Mouse (Mus musculus) common myeloid progenitor, adult 5-6 weeks (primary cell): ENCODE data around the gene Prr13. TPM values are rescaled to one million over a fixed set of nuclear protein-coding genes. Genes with fewer than 3 reads are reported as not detected.

Experiments
- ATAC-seq: replicated peaks from 2 replicates; pipeline ENCODE4 v1.8.0; 2016; ENCODE audit warnings: low read depth, mild to moderate bottlenecking, moderate TSS enrichment, inconsistent platforms; ENCODE audit not compliant: poor library complexity, severe bottlenecking
- total RNA-seq: library from RNA; stranded (forward); fragments of 200-1000, 187-1606 nt; gene quantifications from 2 replicates; pipeline ENCODE4 v1.2.3, GENCODE M21; 2017

Prr13 gene
- total RNA-seq: 38.7 and 51.2 TPM in 2 replicates

DNA sequence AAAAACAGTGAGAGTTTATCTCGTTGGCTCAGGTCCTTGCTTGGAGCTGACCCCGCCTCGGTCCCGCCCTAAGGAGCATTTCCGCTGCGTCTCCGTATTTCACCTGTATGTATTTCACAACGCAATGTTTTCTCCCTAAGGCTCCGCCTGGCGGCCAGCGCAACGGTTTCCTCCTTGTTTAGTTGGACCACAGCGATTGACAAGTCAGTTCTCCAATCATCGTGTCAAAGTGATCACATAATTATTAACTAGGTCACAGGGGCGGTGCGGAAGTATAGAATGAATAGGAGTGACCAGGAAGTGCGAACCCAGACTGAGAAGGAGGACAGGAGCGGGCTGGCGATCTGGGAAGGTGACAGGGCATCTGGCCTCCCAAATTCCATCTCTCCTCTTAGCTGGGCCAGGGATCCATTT is at the start of gene Prr13:
Prr13 (plus strand) TSS at position 125 of the 414 bp plus-strand sequence.
- peak; percentile 74 for ATAC-seq

DNA sequence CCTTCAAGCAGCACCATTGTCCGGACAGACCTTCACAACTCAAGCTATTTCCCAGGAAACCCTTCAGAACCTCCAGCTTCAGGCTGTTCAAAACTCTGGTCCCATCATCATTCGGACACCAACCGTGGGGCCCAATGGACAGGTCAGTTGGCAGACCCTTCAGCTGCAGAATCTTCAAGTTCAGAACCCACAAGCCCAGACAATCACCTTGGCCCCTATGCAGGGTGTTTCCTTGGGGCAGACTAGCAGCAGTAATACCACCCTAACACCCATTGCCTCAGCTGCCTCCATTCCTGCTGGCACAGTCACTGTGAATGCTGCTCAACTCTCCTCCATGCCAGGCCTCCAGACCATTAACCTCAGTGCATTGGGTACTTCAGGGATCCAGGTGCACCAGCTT is 49.5 kb upstream of the Prr13 start:
- ATAC-seq: no peak

DNA sequence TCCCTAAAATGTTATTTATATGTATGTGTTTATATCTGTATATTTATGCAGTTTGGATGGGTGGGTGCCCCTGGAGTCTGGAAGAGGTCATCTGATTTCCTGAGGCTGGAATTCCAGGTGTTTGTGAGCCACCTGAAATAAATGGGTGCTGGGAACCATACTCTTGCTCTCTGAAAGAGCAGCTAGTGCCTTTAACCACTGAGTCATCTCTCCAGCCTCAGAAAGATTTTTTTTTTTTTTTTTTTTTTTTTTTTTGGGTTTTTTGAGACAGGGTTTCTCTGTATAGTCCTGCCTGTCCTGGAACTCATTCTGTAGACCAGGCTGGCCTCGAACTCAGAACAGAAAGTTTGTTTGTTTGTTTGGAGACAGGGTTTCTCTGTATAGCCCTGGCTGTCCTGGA is 47.8 kb upstream of the Prr13 start:
- ATAC-seq: no peak

DNA sequence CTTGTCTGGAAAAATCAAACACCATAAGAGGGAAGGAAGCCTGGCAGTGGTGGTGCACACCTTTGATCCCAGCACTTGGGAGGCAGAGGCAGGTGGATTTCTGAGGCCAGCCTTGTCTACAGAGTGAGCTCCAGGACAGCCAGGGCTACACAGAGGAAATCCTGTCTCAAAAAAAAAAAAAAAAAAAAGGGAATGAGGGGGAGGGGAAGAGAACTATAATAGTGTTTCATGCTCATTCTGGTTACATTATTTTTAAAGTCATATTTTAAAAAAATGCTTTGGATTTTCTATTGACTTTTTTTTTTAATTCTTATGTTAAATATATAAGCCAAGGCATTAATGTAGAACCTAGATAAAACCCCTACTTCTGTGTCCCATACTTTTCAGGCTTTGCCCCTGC is 45.1 kb upstream of the Prr13 start:
- ATAC-seq: no peak

DNA sequence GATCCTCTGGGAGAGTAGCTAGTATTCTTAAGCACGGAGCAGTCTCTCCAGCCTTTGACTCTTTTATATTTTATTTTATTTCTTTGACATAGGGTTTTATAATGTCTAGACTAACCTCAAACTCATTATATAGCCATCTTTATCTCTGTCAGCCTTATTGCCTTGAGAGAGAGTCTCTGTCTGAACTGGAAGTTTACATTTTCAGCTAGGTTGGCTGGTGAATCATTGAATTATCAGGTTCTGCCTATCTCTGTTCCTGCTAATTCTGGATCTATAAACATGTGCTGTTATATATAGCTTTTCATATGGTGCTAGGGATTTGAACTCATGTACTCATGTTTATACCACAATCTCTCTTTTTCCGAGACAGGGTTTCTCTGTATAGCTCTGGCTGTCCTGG is 41.3 kb upstream of the Prr13 start:
- ATAC-seq: no peak

DNA sequence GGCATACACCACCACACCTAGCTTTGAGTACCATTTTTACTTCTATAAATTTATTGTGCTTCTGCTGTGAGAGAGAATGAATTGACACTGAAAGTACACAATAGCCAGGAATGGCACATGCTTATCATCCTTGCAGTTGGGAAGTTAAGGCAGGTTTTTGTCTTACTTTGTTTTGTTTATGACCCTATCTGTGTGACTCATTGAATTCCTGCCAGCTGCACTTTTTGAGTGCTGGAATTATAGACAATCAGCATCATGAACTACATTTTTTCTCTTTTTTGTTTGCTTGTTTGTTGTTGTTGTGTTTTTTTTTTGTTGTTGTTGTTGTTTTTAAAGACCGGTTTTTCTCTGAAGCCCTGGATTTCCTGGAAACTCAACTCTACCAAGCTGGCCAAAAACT is 37.8 kb upstream of the Prr13 start:
- no peak for ATAC-seq

DNA sequence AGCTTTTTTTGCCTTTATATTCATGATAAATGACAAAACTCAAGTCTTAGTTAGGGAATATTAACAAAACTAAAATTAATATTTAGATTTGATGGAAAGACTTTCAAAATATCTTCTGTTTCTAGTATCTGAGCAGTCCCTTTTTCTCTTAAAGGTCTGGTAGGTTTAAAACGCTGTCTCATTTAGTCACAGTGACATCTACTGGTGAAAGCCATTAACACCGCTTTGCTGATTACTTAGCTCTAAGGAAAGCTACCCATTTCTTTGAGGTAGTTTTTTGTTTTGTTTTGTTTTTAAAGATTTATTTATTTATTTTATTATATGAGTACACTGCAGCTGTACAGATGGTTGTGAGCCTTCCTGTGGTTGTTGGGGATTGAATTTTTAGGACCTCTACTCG is 37.4 kb upstream of the Prr13 start:
- peak; percentile 79 for ATAC-seq

DNA sequence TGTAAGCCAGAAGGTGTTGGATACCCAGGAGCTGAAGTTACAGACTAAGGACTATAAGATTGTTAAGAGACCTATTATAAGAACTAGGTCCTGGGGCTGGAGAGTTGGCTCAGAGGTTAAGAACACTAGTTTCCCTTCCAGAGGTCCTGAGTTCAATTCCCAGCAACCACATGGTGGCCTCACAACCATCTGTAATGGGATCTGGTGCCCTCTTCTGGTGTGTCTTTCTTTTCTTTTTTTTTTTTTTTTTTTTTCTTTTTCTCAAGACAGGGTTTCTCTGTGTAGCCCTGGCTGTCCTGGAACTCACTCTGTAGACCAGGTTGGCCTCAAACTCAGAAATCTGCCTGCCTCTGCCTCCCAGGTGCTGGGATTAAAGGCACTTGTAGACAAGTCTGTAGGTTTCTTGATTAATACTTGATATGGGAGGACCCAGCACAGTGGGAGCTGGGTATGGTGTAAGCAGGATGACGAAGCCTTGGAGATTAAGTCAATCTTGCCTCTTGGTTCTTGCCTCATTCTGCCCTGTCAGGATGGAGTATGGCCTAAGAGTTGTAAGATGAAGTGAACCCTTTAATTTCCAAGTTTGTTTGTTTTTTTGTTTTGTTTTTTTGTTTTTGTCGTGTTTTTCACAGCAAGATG is 35.1 kb upstream of the Prr13 start:
- no peak for ATAC-seq

DNA sequence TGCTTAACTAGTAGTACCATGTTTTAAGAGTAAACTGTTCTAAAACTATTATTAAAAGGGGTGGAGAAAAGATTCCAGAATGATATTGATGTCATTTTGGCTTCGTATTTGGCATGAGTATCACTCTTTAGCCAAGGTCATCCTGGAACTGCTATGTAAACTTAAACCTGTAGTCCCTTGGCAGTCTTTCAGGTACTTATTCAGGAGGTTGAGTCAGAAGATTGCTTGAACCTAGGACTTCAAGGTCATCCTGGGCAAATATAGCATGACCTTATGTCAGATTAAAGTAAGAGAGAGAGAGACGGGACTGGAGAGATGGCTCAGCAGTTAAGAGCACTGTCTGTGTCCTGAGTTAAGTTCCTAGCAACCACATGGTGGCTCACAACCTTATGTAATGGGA is 34.2 kb upstream of the Prr13 start:
- ATAC-seq: no peak

DNA sequence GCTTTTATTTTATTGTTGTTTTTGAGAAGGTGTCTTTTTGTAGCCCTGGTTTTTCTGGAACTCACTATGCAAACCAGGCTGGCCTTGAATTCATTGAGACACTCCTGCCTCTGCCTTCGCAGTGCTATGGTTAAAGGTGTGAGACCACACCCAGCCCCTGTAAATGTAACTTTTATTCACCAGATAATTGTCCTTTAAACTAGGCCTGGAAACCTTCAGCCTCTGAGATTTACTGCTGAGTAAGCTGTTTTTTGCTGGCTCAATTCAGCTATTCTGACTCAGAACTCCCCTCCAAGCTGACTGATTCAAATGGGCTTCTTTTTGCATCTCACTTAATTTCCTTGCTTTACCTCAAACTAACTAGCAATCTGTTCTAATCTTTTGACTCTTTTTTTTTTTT is 31.9 kb upstream of the Prr13 start:
- ATAC-seq: no peak

DNA sequence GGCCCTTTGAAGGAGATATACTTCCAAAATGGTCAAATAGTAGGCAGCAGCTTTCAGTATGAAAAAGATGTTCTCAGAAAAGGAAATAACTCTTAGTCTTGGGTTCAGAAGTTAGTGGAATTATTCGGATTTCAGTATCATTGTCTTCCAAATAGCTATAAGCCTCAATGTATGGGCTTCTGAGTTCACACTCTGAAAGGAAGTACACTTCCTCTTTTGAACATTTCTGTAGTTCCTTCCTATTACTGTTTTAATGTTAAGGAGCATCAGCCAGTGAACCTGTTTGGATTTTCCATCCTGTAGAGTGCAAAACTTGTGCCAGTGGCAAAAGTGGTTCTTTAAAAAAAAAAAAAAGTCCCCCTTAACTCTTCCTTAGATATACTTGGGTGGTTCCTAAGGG is 26.8 kb upstream of the Prr13 start:
- no peak for ATAC-seq

DNA sequence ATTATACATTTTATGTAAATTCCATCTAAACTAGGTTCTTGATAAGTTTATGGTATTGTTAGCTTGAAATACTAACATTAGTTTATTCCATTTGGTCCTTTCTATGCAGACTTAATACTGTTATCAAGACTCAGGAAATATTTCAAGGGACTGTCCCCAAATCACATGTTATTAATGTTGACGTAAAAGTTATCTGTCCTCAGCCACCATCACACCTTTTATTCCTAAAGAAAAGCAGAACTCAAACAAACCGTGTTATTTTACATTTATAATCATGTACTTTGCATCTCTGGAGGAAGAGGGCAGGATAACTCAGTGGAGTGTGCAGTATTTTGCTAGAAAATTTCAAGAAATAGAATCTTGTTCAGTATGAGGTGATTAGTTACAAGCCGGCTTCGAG is 25.7 kb upstream of the Prr13 start:
- no peak for ATAC-seq

DNA sequence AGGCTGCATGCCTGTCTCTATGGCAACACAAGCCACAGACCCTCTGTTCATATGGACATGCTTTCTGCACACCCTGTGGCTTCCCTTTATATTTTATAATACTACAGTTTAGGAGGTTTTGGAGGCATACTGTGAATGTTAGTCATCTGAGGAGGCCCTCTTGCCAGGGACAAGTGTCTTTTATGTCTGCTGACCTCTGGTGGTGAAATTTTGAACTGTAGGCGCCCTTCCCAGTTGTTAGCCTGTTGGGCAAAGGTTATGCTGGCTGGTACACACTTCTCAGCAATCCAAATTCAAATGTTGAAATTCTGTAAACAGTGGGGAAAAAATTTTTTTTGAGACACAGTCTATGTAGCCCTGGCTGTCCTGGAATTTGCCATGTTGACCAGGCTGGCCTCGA is 16.3 kb upstream of the Prr13 start:
- ATAC-seq: peak; percentile 92

DNA sequence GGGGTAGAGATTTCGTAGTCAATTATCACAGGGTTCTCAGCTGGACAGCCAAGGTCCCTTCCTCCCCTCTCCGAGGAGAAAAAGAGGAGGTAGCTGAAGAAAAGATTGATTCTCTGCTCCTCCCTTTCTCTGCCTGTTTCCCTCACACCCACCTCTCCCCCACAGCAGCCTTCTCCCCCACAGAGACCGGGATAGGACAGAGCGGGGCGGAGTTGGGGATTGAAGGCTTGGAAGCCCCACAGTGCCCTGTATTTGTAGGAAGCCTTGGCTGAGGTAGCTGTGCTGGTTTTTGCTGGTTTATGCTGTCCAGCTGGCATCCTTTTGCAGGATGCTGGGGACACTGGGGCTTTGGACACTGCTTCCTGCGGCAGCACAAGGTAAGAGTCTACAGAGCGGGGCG is 13.7 kb upstream of the Prr13 start, which contains the start of gene Amhr2:
Amhr2 (plus strand) TSS at position 222 of the 400 bp plus-strand sequence.
- ATAC-seq: no peak

DNA sequence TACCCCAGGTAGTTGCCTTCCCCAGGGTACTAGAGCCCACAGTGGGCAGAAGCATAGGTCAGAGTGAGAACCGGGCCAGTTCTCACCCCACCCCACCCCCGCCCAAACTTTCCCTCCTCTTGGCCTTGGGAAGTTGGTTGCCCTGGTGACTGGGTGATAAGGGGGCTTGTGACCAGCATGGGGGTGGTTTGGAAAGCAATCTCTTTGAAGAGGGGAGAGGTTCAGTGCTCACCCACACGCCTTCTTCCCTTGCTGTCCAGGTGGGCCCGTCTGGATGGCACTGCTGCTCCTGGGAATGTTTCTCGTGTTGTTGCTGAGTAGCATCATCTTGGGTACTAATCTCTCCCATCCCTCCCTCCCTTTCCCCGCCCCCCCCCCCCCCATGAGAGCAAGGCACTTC is 12.4 kb upstream of the Prr13 start:
- no peak for ATAC-seq

DNA sequence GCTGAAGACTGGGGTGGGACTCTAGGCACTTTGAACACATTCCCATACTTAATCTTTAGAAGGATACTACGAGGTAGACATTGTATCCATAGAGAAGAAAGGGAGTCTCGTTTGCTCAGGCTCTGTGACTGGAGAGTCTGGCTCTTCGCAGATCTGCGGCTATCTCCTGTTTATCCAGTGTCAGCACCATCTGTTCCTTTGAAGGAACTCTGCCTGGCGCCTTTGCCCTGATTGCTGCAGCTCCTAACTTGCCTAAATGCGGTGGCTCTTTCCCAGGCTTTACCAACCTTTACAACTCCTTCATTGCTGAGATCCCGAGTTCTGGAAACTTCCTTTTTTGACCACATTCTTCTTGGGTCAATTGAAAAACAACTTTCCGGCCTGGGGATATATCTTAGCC is 9.5 kb upstream of the Prr13 start:
- ATAC-seq: no peak

DNA sequence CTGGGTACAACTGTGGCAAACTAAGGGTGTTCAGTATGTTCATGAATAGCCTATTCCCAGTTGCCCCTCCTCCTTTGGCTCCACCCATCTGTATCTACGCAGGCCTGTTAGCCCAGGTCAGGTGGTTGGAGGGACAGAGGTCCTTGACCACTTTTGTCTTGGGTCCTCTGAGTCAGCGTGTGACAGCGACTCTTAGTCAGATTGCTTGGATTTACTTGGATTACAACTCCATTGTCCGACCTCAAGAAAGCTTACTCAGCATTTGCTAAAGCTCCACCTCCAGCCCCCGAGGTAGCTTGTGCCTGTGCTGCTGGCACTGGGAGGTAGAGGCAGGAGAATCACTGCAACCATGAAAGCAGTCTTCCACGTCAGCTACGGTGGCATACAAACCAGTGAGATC is 7.9 kb upstream of the Prr13 start:
- ATAC-seq: no peak

DNA sequence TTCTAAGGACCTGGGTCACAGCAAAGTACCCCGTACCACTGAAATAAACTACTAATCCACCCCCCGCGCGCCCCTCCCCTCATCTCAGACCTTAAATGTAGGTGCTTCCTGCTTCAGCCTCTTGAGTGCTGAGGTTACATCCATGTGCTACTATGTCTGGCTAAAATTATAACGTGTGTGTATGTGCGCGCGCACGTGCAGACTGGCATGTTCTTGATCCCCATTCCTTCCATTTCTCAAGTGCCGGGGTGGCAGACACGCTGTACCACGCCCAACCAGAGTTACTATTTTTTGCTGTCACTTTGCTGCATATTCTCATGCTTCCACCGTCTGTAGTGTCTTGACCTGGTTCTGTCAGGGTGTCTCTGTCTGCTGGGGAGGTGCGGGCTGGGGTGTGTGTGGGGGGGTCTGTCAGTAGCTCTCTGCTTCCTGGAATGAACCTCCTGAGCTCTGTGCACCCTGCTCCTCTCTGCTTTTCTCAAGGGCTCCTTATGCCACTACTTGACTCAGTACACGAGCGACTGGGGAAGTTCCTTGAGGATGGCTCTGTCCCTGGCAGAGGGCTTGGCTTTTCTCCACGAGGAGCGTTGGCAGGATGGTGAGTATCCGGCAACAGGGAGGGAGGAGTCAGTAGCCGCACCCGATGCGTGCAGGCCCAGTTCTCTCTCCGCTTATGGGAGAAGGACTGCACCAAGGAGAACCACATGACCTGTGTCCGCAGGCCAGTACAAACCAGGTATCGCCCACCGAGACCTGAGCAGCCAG is 7.0 kb upstream of the Prr13 start:
- no peak for ATAC-seq

DNA sequence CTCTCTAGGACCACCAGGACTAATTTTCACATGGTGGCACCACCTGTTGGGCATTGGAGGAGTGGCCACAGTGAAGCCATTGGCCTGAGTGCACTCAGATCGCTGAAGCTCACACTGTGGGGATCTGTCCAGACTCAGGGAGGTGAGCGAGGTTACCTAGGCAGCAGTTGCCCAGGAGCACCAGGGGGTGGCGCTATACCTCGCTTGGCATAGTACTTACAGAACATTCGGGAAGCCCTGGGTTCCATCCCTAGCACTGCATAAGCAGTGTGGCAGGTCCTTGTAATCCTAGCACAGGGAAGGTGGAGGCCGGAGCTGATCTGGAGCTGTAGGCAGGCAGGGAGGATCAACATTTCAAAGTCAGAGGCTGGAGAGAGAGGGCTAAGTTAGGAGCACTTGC is 2.8 kb upstream of the Prr13 start:
- no peak for ATAC-seq

DNA sequence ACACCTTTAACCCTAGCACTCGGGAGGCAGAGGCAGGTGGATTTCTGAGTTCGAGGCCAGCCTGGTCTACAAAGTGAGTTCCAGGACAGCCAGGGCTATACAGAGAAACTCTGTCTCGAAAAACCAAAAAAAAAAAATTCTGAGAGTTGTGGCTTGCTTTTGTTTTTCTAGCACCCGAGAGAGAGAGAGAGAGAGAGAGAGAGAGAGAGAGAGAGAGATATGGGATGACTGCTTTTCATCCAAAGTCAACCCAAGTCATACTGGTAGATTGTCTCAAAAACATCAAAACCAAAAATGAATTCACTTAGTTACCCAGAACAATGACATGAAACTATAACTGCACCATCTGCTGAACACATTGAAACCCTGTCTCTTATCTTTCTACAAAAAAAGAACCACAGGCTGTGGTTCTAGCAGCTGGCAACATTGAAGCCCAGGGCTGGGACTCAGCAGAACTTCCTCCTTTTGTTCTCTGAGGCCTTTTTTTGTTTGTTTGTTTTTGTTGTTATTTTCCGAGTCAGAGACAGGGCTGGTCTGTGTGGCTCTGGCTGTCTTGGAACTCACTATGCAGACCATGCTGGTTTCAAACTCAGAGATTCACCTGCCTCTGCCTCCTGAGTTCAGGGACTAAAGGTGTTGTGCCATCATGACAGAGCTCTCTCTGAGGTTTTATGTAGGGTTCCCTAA is 635 bp upstream of the Prr13 start:
- ATAC-seq: peak; percentile 65

DNA sequence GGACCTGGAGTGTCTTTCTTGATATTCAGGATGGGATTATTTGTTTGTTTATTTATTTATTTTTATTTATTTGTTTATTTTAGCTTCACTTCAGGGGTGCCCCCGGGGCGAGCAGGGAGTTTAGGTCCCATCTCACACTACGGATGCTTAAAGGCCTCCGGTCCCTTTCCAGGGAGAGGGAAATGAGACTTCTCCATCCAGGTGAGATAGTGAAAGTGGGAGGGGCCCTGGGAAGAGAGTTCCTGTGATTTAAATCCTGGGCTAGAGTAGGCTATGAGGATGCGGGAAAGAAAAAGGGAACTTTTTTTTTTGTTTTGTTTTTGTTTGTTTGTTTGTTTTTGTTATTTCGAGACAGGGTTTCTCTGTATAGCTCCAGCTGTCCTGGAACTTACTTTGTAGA is 553 bp downstream of the Prr13 start:
- ATAC-seq: no peak
